Mouse (Mus musculus) embryonic facial prominence, embryonic 14.5 days (tissue): ENCODE data around the gene Chst1. TPM values are rescaled to one million over a fixed set of nuclear protein-coding genes. Genes with fewer than 3 reads are reported as not detected.

Experiments used
- ATAC-seq: fragments of 200-750 bp; cut with Nextera tagmentation; 2 replicates; pipeline ENCODE4 v1.8.0; 2017; ENCODE audit warnings: low read depth, moderate number of reproducible peaks, moderate TSS enrichment
- DNase-seq: peaks from one replicate; pipeline ENCODE4 v3.0.0-alpha.2; 2015; ENCODE audit warnings: low spot score
- H3K27ac ChIP-seq: fragments of 300-500 bp; sonication (generic); replicated peaks from 2 replicates; pipeline ENCODE4 v1.5.1; 2014; ENCODE audit warnings: low read depth, mild to moderate bottlenecking, low read length, moderate library complexity
- H3K27me3 ChIP-seq: fragments of 300-500 bp; sonication (generic); replicated peaks from 2 replicates; pipeline ENCODE4 v1.6.1; 2014; ENCODE audit warnings: low read length; ENCODE audit not compliant: control insufficient read depth, insufficient read depth
- H3K36me3 ChIP-seq: fragments of 300-500 bp; sonication (generic); 2 replicates; pipeline ENCODE4 v1.6.1; 2014; ENCODE audit warnings: low read length, mixed read lengths; ENCODE audit not compliant: control insufficient read depth, insufficient read depth
- H3K4me1 ChIP-seq: fragments of 300-500 bp; sonication (generic); 2 replicates; pipeline ENCODE4 v1.6.1; 2014; ENCODE audit warnings: antibody characterized with exemption, low read length; ENCODE audit not compliant: control insufficient read depth, insufficient read depth
- H3K4me2 ChIP-seq: fragments of 300-500 bp; sonication (generic); 2 replicates; pipeline ENCODE4 v1.6.1; 2014; ENCODE audit warnings: low read depth, mild to moderate bottlenecking, low read length, moderate library complexity, mixed read lengths
- H3K4me3 ChIP-seq: fragments of 300-500 bp; sonication (generic); 2 replicates; pipeline ENCODE4 v1.5.1; 2014; ENCODE audit warnings: low read depth, mild to moderate bottlenecking, low read length
- H3K9ac ChIP-seq: fragments of 300-500 bp; sonication (generic); 2 replicates; pipeline ENCODE4 v1.6.1; 2014; ENCODE audit warnings: low read depth, mild to moderate bottlenecking, low read length, moderate library complexity, mixed read lengths
- H3K9me3 ChIP-seq: fragments of 300-500 bp; sonication (generic); 2 replicates; pipeline ENCODE4 v1.6.1; 2016; ENCODE audit warnings: low read length; ENCODE audit not compliant: control insufficient read depth
- WGBS: fragments of 180-500 bp; shearing (Covaris S2); extraction: QIAGEN DNeasy Blood & Tissue Kit; methylation state at CpG from one replicate; pipeline ENCODE4 v1.1.7; 2014; 5-methylcytosine and 5-hydroxymethylcytosine counted together
- polyA plus RNA-seq: library from polyadenylated mRNA; unstranded; fragments of >200 nt; fragmentation: Nextera tagmentation; extraction: Ambion mirVana; gene quantifications from 2 replicates; pipeline ENCODE4 v1.2.1, GENCODE M21; 2014

Gene Chst1
- polyA plus RNA-seq, 1 experiment from 2014 or later, result 8.6 TPM

GRCm38 (mm10) chr2:92594929-92595730, 4.4 kb upstream of the Chst1 start:
- no peak overlapping the region for H3K4me3 ChIP-seq
- H3K36me3 ChIP-seq, result no peaks in the 10 kb centered on the region
- no peaks in the 10 kb centered on the region for H3K27me3 ChIP-seq
- ATAC-seq (no peak), DNase-seq (no peak)
- H3K9ac ChIP-seq, result no peak overlapping the region
- no peaks in the 10 kb centered on the region for H3K4me1 ChIP-seq
- H3K27ac ChIP-seq, result no peak overlapping the region
- 65% methylated on average over 11 of the region's 11 CpGs for WGBS
- H3K4me2 ChIP-seq, result no peak overlapping the region
- H3K9me3 ChIP-seq, result no peaks in the 10 kb centered on the region

DNA sequence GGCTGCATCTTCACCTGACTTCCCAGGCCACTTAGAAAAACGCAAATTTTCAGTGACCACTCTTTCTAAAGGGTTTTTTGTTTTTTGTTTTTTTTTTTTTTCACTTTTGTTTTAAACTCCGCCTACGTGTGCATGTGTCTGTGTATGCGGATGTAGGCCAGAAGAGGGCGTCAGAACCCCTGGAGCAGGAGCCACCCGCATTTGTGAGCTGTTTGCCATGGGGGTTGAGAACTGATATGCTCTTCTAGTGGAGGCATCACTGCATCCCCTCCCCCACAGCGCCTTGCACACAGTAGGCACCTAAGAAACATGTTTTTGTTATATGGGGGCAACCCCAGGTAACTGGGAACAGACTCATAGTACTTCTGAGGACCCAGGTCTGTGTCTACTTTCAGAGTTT, 2.2 kb upstream of the Chst1 start:
- peaks cover 7% of the 10 kb centered on the region for H3K4me1 ChIP-seq
- no peak overlapping the region for H3K9ac ChIP-seq
- DNase-seq (peak; percentile 22), ATAC-seq (no peak)
- H3K4me3 ChIP-seq, result no peak overlapping the region
- 12% methylated on average over 7 of the region's 7 CpGs for WGBS
- no peaks in the 10 kb centered on the region for H3K36me3 ChIP-seq
- H3K4me2 ChIP-seq, result no peak overlapping the region
- H3K27ac ChIP-seq, result no peak overlapping the region
- no peaks in the 10 kb centered on the region for H3K9me3 ChIP-seq
- 0 out of 2 replicates have a peak, but pooled peaks cover 3% of the 10 kb centered on the region for H3K27me3 ChIP-seq

- Histone ChIP-seq H3K27me3 (0 out of 2 replicates have a peak, but pooled peaks cover 3% of the 10 kb centered on the region), H3K9ac (peak overlapping the region; percentile 73; the same call in 1 of the 2 replicates), H3K9me3 (no peaks in the 10 kb centered on the region), H3K27ac (no peak overlapping the region), H3K4me2 (peak overlapping the region; percentile 99), H3K4me3 (peak overlapping the region; percentile 68), H3K36me3 (no peaks in the 10 kb centered on the region), H3K4me1 (peaks cover 12% of the 10 kb centered on the region)
- ATAC-seq, result peak; percentile 31; the same call in 1 of the 2 replicates
- peak; percentile 35 for DNase-seq
- 26% methylated on average over 10 of the region's 11 CpGs for WGBS
Measured at GRCm38 (mm10) chr2:92598941-92599486, 493 bp upstream of the Chst1 start.

DNA sequence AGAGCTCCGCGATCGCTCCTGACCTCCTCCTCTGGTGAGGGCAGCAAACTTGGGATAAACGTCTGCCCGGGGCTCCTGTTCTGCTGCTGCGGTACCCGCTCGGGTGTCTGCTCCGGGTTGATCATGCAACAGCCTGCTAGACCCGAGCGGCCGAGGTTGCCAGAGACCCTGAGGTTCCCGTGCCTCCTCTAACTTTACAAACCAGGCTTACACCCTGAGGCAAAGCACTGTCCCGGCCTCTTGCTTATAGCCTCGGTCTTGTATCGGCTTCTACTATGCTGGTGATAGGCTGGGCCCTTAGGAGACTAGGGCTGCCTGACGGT, 802 bp downstream of the Chst1 start:
- no peak; the same call in 1 of the 2 replicates for ATAC-seq
- H3K4me3 ChIP-seq, result peak overlapping the region; percentile 68
- 0% methylated on average over 9 of the region's 17 CpGs for WGBS

DNA sequence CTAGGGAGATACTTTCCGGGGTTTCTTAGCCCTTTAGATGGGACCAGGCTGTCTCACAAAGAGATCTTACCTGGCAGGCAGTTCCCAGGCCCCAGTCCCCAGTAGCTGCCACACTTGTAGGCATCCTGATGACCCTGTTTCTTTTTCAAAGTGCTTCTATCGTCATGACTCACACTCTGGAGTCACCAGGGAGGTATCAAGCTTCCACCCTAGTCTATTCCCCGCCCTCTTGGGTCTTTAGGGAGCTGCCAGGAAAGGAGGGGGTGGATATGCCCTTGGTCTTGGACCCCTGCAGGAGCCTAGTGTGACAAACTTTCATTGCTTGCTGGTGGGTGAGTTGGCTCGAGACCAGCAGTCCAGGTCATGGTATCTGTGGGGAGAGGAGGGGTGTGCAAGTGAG, 1.7 kb downstream of the Chst1 start:
- Histone ChIP-seq H3K4me2 (peak overlapping the region; percentile 99), H3K27me3 (0 out of 2 replicates have a peak, but pooled peaks cover 3% of the 10 kb centered on the region), H3K4me3 (peak overlapping the region; percentile 68; the same call in 1 of the 2 replicates), H3K4me1 (peaks cover 12% of the 10 kb centered on the region), H3K9me3 (no peaks in the 10 kb centered on the region), H3K27ac (no peak overlapping the region), H3K36me3 (no peaks in the 10 kb centered on the region), H3K9ac (peak overlapping the region; percentile 32; the same call in 1 of the 2 replicates)
- WGBS, result 40% methylated on average over 4 of the region's 4 CpGs
- no peak for ATAC-seq
- no peak for DNase-seq

More for the DNA sequence above, 802 bp downstream of the Chst1 start:
- Histone ChIP-seq H3K27ac (no peak overlapping the region), H3K27me3 (0 out of 2 replicates have a peak, but pooled peaks cover 3% of the 10 kb centered on the region), H3K4me1 (peaks cover 12% of the 10 kb centered on the region), H3K36me3 (no peaks in the 10 kb centered on the region), H3K4me2 (peak overlapping the region; percentile 99), H3K9ac (peak overlapping the region; percentile 73), H3K9me3 (no peaks in the 10 kb centered on the region)
- peak; percentile 14 for DNase-seq

DNA sequence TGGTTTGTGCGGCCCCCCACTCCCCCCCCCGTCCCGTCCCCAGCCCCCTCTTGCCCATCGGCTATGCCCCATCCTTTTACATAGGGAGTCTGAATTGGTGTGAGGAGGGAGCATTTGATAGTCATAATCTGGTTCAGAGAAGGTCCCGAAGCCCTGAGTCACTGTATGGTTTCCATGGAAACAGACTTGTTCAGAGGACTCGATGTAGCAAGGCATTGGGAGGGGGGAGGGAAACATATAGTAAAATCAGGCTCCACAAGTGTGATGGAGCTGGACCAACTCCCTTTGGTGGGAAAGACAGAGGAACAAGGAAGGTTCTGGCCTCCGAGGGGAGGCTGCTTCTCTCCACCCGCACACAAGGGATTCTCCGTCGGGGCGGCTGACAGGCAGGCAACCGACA, 2.6 kb downstream of the Chst1 start:
- 29% methylated on average over 9 of the region's 12 CpGs for WGBS
- DNase-seq, result peak; percentile 50
- peak overlapping the region; percentile 99; the same call in 1 of the 2 replicates for H3K4me2 ChIP-seq

GRCm38 (mm10) chr2:92603591-92603990, 4.1 kb downstream of the Chst1 start:
- Histone ChIP-seq H3K36me3 (no peaks in the 10 kb centered on the region), H3K9ac (no peak overlapping the region), H3K4me2 (no peak overlapping the region), H3K9me3 (no peaks in the 10 kb centered on the region), H3K4me1 (peaks cover 16% of the 10 kb centered on the region), H3K27me3 (0 out of 2 replicates have a peak, but pooled peaks cover 3% of the 10 kb centered on the region), H3K27ac (no peak overlapping the region), H3K4me3 (no peak overlapping the region)
- WGBS, result 73% methylated on average over 5 of the region's 5 CpGs
- ATAC-seq (no peak), DNase-seq (no peak)

More for the DNA sequence above, 2.6 kb downstream of the Chst1 start:
- 0 out of 2 replicates have a peak, but pooled peaks cover 3% of the 10 kb centered on the region for H3K27me3 ChIP-seq
- H3K4me1 ChIP-seq, result peaks cover 12% of the 10 kb centered on the region
- H3K4me3 ChIP-seq, result no peak overlapping the region
- no peak overlapping the region for H3K9ac ChIP-seq
- ATAC-seq, result no peak; the same call in 1 of the 2 replicates
- H3K36me3 ChIP-seq, result no peaks in the 10 kb centered on the region
- no peaks in the 10 kb centered on the region for H3K9me3 ChIP-seq
- no peak overlapping the region for H3K27ac ChIP-seq

DNA sequence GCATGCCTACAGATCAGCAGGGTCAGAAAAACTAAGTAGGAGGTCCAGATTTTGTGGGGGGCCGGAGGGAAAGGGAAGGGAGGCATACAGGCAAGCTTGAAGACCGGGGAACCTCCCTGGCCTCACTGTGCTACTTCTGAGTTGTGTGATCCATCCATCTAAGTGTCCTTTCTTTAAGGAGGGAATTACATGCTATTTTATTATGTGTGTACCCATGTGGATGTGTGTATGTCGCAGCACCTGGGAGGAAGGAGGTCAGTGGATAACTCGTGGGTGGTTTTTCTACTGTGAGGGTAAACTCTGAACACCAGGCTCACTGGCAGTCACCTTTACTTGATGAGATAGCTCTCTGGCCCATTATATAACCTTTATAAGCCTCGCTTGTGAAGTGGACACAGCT, 5.1 kb downstream of the Chst1 start:
- H3K27ac ChIP-seq, result no peak overlapping the region
- H3K36me3 ChIP-seq, result no peaks in the 10 kb centered on the region
- H3K9me3 ChIP-seq, result no peaks in the 10 kb centered on the region
- 0 out of 2 replicates have a peak, but pooled peaks cover 3% of the 10 kb centered on the region for H3K27me3 ChIP-seq
- H3K9ac ChIP-seq, result no peak overlapping the region
- DNase-seq (no peak), ATAC-seq (no peak)
- H3K4me2 ChIP-seq, result no peak overlapping the region
- 87% methylated on average over 5 of the region's 5 CpGs for WGBS
- H3K4me1 ChIP-seq, result peaks cover 16% of the 10 kb centered on the region
- H3K4me3 ChIP-seq, result no peak overlapping the region
